Mouse (Mus musculus) right cerebral cortex, adult 2 months (tissue): ENCODE measurements at regions not wholly inside any gene's neighbourhood (a gene's known extent, or its start where the extent isn't known, plus 50 kb on each side); places are given as distances from the start of the nearest gene placed in this dataset.

ENCODE experiments used
- DNase-seq, 2 experiments: peaks; one replicate each; pipeline ENCODE4 v3.0.0; 2021 to 2022; ENCODE audit warnings: low spot score in 2 of 2

DNA sequence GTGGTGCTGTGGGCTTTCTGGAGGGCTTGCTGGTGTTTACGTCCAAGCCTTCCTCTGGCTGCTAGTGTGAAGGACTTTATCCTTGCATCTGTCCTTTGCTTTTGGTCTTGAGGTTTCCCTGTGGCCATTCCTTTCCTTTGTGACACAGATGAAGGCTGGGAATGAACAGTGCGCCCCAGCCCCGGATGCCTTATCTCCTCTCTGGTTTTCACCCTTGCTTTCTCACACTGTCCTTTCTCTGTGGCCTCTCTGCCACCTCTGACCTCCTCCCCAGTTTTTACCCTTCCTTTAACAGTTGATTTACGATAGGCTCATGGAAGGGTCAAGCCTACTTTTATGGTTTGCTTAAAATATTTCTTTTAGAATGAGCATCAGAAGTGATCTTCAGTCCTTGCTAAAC is 53.2 kb downstream of the Gas1 start:
- DNase-seq = no peak

DNA sequence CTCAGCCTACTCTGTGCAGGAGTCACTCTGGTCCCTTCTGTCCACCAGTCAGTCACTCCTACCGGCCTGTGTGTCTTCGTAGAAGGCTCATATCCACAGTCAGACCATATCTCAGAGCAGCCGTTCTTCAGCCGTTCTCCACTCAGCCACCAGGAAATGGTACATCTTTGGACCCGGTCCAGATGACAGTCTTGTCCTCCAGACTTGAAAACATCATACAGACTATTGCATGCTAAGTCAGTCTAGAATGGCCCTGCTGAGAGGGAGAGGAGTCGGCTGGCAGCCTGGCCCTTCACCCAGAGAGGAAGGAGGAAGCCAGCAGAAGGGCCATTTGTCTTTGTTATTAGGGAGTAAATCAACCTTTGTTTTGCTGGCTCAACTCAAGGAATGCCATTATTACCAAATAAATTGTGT is 54.0 kb downstream of the Gas1 start:
- DNase-seq = no peak

DNA sequence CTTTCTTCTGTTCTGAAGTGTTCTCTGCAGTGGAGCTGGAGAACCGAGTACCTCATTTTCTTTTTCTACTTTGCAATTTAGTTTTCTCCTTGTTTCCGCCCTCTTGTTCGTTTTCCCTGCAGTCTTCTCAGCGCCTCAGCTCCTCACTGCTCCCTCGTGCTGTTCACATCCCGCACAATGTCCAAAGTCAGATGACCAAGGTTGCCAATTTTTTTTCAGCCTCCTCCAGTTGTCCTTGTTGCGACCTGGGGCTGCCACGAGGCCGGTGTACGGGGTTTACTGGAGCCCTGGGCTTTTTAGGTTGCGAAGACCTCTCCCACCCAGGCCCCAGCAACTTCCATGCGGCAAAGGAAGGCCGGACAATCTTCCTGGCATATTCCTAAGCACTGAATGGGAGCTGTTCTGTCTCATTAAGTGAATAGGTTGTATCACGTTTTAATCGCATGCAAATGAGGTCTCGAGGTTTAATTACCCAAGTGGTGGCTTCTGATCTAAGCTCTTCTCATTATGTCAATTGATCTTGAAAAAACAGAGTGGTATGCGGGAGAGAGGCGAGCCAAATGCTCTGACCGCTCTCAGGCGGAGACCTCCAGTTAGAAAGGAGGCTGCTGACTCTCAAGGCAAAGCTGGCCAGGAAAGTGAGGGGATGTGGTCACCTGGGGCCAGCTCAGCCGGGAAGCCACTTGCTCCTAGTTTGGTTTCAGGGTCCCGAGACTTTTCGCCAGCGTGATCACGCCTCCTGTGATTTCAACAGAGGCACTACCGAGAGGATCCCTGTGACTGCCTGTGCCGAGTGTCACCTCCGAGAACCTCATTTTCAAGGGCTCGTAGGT is 54.6 kb downstream of the Gas1 start:
- DNase-seq = no peak

DNA sequence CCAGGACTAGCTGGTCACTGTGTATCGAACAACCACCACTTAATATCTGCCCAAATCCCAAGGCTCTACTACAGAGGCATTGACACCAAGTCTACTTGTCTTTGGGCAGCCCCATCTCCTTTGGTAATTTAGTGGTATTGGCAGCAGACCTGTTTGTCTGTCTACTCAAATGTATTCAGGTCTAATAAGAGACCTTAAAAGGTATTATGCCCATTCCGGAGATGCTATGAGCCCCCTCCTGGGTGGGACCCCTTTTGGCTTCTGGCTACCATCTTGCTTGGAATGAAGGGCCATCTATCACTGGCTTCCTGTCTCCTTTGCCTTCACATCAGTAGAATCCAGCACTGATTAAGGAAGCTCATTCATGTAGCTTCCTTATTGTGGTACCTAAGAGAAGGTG is 65.7 kb downstream of the Gas1 start:
- no peak for DNase-seq

DNA sequence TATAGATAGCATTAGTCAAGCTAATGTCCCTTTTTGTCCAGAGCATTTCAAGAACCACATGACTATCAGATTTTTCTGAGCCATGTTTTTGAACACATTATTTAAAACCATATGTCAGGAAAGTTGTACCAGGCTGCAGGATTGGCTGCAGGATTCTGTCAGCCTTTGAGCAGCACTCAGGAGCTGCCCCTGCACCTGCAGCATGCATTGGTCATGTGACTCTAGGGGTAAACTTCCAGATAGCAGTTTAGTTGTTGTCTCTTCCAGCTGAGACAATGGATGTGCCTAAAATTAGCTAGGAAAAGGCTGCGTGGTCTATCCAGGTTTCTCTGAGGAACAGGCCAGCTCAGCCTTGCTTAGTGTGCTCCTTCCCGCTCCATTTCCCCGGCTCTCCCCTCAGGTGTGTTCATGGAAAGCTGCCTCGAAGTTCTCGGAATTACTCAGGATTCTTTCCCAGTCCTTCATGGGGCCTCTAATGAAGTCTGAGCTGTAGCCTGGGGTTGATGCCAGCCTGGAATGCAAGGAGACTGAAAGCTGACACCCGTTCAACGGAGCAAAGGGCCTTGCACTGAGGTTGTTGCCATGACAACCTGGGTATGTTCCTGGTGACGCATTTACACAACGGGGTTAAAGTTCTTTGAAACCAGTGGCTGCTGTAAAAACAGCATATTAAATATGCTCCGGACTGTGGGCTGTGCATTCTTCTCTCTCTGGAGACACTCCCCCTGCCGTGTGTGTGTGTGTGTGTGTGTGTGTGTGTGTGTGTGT is 66.9 kb downstream of the Gas1 start:
- peak in 1 of 2 experiments; percentile 9 for DNase-seq

DNA sequence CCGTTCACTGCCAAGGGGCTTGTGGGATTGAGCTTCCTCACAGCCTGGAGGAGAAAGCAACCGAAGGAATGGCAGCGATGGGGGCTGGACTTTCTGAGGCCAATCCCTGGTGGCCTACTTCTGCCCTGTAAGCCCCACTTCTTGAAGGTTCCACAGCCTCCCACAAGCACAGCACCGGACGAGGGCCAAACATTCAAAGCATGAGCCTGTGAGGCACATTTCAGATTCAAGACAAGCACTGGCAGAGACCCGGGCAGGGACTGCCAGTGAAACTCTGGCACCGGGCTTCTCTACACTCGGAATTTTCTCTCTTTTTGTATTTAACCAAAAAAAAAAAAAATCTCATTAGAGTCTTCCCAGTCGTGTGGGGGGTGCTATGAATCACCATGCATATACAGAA is 71.9 kb downstream of the Gas1 start:
- peak in 1 of 2 experiments; percentile 22 for DNase-seq

DNA sequence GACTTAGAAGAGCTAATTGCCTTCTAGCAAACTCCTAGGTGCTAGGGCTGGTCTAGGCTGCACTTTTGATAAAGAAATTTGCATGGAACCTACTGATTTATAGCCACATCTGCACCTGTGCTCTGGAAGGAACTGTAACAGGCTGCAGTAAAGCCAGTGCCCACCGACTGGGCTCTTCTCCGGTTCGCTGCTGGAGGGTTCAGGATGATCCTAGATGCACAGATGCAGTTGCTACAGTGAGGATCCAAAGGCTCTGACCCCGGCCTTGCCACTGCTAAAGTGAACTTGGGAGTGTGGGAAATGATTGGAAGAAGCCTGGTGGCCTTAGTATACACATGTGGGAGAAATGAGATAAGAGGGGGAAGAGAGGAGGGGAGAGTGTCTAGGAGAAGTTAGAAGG is 75.5 kb downstream of the Gas1 start:
- DNase-seq = no peak

DNA sequence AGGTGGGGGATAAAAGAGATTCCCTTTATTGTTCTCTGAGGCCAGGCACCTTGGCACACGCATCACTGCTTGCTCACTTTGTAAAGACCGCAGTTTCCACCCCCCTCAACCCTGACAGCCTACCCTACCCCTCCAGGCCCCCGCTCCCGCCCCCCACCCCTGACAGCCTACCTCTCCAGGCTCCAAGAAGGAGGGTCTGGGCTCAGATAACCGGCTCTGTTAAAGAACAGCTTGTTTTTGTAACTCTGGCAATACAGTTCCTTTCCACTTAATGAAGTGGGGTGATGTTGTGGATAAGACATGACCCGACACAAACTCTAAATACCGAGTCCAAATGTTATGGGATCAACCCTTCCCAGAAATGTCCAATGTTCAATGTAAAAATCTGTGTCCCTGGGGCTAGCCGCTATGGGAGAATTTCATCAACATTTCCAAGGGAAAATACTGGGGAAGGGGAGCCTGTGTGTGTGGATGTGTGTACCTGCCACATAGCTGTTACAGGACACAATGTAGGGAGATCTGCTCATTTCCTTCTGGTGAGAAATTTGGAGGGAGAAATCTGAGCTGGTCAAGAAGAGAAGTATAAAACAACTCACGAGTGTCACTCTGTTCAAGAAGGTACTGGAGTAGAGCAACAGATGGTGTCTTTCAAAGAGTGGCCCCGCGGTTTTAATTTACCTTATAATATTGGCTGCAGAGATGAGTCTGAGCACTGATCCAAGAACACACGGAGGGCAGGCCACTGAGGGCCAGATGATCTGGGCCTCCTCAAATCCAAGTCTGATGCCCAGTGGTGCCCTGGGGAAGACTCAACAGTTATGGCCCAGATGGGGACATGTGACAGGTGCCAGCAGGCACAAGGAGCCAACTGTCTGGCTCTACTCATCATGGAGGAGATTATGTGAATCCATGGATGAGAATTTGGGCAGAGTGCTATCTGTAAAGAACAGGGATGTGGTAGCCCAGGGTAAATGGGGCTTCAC is 76.7 kb downstream of the Gas1 start:
- DNase-seq = no peak

DNA sequence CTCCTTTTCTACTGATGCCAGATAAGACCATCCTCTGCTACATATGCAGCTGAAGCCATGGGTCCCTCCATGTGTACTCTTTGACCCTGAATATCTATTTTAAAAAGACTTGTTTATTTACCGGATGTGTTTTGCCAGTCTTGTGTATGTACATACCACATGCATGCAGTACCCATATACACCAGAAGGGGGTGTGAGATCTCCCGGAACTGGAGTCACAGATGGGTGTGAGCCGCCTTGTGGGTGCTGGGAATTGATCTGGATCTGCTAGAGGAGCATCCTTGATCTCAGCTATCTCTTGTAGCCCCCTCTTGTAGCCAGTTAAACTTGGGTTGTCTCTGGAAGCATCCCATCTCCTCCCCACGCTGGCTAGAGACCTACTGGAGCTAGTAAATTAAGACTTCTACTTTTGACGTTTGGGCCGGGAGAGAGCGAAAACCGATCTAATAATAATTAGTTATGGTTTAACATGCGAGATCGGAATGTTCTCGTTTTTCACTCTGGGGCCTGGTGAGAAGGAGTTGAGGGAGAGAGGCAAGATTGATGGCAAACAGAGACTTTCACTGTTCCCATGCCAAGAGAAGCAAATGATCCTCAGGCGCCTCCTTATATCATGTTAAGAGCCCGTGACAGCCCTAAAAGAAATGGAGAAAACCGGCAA is 77.6 kb downstream of the Gas1 start:
- DNase-seq = no peak

DNA sequence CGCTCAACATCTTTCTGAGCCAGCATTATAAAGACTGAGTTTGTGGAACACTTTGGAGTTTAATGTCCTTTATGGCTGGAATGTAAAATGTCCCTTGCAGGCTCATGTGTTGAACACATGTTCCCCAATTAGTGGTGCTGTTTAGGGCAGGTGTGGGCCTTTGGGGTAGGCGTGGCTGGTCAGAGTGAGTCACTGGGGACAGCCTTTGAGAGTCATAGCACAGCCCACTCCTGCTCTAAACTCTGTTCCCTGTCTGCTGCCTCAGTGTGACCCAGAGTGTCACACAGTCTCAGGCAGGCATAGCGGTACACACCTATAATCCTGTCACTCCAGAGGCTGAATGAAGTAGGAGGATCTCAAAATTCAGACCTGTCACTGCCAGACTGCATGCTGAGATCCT is 78.8 kb downstream of the Gas1 start:
- DNase-seq = no peak

DNA sequence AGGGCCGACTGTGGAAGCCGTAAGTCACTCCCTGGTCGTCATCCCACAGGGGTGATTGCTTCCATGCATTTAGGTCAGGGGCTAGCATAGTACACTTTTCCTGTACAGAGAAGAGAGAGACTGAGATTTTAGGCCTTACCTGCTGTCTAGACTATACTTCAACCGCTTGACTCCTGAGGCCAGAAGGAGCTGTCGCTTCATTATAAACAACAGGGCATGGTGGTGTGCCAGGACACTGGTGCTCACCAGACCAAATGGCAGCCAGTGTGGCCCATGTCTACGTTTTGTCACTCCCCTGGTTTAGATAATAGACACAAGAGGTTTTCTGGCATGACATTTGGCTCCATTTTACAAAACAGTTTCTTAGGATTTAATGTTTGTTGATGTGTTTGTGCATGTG is 79.4 kb downstream of the Gas1 start:
- no peak for DNase-seq

DNA sequence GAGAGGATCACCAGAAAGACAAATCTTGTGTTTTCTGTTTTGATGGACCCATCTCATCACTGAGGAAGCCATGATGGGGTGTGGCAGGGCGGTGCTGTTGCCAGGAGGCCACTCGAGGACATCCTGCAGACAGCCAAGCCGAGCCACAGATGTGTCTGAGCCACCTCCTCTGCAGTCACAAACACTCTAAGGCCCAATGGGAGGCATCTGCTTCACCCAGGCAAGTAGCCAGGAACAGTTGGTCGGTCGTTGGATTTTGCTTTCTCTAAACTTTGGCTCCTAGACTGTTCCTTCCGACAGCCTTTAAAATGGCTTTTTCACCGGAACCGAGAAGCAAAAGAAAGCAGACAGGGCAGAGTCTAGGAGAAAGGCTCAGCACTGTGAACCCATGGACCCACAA is 90.5 kb downstream of the Gas1 start:
- no peak for DNase-seq

DNA sequence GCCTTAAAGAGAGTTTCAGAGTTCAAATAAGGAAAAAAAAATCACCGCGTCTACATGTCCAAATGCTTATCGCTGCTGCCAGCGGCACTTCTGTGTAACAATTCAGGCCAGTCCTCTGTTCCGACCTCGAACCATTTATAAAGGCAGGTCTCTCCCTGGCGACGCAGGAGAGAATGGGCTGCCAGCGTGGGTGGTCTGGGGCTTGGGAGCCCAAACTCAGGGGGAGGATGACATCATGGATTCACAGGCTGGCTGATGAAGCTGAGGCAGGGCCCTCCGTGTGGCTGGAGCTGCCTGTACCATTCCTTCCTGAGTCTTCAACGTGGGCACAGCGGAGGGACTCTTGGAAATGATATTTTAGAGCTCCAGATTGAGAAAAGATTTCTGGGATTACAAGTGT is 92.2 kb downstream of the Gas1 start:
- DNase-seq = peak; percentile 8 to 12

DNA sequence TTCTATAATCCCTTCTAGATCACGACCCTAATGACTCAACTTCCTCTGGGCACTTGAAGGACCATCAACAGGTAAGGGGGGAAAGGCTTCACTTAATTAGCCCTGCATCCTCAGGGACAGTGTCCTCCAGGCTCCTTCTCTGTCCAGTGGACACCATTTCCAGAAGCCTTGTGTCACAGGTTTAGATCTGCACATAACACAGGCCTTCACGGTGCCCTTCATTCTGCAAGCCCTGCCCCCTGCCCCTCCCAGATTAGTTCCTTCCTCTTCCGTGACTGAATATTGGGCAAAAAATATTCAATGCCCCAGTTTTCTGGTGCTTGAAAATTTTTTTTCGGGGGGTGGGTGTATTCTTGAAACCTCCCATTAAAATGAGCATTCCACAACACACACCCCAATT is 92.9 kb downstream of the Gas1 start:
- no peak for DNase-seq

DNA sequence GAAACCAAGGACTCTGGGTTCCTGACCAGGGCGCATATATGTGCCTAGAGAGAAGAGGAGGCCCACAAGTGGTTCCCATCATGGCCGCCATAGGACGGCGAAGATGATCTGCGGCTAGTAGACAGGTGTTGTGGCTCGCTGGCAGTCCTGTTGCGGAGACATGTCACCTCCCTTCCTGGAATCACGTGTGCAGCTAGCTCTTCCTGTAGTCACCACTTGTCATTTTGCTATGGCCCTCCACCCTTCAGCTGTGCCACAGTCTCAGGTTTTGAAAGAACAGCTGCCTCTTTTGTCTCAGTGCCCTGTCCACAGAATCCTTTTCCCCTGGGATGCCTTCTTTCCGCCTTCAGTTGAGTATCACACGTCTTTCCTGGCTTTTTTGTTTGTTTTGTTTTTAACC is 97.1 kb downstream of the Gas1 start:
- DNase-seq = no peak

DNA sequence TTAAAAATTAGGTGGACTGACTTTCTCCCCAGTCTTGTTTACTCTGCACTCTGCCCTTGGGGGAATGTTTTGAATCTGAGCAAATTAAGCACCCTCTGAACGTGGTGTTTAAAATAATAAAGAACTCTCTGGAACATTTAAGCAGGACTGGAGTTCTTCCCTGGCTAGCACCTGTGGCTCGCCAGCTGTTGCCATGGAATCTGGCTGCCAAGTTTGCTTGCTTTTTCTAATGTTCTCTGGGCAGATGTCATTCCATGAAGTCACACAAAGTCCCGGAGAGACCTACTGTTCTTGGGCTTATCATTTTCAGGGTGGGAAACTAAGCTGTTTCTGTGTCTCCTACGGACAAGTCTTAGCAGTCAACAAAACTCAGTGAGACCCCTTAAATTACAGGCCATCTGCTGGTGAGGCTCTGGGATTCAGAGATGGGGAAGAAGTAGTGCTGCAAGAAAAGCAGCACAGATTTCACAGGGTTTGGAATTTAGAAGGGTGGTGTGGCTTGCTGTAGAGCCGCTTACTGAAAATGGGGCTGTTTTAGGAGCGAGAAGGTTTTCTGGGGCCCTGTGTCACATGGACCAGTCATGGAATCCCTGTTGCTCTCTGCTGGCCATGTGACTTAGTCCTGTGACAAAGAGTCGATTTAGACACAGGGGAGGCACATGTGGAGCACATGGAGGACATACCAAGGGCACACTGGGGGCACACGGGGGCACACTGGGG is 98.7 kb downstream of the Gas1 start:
- DNase-seq = no peak

DNA sequence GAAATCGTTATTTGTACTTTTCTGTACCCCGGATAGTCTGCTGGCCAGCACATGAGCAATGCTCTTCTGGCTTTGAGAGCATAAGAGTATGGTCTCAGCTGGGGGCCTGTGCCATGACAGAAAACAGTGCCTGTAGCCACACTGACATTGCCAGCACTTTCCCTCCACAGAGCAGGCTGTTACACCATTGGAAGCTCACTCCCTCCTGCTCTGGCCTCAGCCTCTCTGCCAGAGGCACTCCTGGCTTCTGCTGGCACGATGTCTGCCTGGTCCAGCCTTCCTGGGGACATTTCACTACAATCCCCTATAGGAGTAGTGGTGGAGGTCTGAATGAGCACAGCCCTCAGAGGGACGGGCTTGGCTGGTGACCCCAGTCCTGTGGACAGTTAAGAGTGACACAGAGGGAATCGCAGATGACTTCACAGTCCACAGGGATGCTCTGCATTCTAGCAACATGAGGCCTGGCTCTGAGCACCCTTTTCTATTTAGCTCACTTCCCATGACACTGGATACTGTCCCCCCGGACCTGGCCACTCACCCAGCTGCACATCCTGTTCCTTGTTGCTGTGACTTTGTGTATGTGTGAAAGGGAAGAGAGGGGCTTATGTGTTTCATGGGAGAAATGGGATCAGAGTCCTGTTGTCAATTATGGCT is 100.9 kb downstream of the Gas1 start:
- no peak for DNase-seq

DNA sequence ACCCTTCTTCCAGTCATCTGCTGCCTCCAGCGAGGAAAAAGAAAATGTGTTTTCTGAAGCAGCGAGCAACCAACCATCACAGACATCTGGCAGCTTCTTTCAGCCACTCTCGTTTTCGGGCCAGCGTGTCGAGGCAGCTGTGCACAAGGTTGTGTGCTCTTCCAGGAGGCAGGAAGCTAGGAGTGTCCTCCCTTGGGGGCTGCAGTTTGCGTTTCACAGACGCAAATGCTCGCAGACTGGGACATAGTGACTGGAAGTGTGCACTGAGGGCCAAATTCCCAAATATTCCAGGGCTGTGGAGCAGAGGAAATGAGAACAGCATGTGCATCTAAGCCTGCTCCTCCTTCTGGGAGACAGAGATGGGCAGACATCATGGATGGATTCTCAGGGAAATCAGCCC is 105.6 kb downstream of the Gas1 start:
- DNase-seq = no peak

DNA sequence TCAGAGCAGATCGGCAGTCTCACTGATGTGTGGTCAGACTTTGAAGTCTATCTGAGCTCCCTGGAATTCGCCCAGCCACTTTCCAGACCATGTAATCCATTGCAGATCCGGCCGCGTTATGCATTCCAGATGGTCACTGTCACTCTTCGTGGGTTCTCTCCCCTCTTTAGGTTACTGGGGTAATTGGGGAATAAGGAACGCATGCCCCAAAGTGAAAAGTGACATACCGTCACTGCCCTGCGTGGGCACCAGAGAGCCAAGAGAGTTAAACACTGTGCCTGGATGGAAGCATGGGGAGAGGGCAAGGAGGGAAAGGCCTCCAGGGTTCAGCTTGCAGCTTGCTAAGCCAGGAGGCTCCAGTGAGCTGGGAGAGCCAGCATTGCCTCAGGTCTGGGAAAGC is 108.0 kb downstream of the Gas1 start:
- DNase-seq = no peak

DNA sequence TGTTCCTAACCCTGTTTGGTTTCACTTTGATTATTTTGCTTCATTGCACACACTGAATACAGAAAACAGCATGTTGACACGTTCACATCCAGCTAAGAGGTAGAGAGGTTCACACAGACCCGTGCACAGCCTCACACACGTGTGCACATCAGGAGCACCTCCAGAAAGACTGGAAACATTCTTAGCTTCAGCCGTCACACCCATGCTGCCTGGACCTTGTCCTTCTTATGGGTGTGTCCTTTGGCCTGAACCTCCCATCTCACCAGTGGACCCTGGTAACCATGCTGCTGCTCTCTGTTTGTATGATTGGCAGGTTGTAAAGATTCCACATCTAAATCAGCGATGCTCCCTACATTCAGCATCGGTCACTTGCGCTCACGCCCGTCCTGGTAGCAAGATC is 109.8 kb downstream of the Gas1 start:
- no peak for DNase-seq
